Mouse (Mus musculus) neural tube, embryonic 15.5 days (tissue): Measurements from ENCODE around the gene Masp2. TPM values are rescaled to one million over a fixed set of nuclear protein-coding genes. Genes with fewer than 3 reads are reported as not detected.

Experiments used
- ATAC-seq: fragments of 200-750 bp; cut with Nextera tagmentation; 2 replicates; pipeline ENCODE4 v1.8.0; 2017; ENCODE audit warnings: mild to moderate bottlenecking, moderate TSS enrichment, moderate library complexity; ENCODE audit not compliant: low FRiP score
- H3K27ac ChIP-seq: fragments of 300-500 bp; sonication (generic); replicated peaks from 2 replicates; pipeline ENCODE4 v1.5.1; 2015; ENCODE audit warnings: mild to moderate bottlenecking, inconsistent platforms
- H3K27me3 ChIP-seq: fragments of 300-500 bp; sonication (generic); replicated peaks from 2 replicates; pipeline ENCODE4 v1.6.1; 2015; ENCODE audit warnings: inconsistent platforms
- H3K36me3 ChIP-seq: fragments of 300-500 bp; sonication (generic); 2 replicates; pipeline ENCODE4 v1.6.1; 2015; ENCODE audit warnings: inconsistent platforms
- H3K4me1 ChIP-seq: fragments of 300-500 bp; sonication (generic); 2 replicates; pipeline ENCODE4 v1.6.1; 2015; ENCODE audit warnings: inconsistent platforms
- H3K4me2 ChIP-seq: fragments of 300-500 bp; sonication (generic); 2 replicates; pipeline ENCODE4 v1.6.1; 2015; ENCODE audit warnings: inconsistent platforms, mild to moderate bottlenecking, moderate library complexity
- H3K4me3 ChIP-seq: fragments of 300-500 bp; sonication (generic); replicated peaks from 2 replicates; pipeline ENCODE4 v1.5.1; 2015; ENCODE audit warnings: mild to moderate bottlenecking, inconsistent platforms
- H3K9ac ChIP-seq: fragments of 300-500 bp; sonication (generic); replicated peaks from 2 replicates; pipeline ENCODE4 v1.6.1; 2015; ENCODE audit warnings: mild to moderate bottlenecking, inconsistent platforms
- H3K9me3 ChIP-seq: fragments of 300-500 bp; sonication (generic); replicated peaks from 2 replicates; pipeline ENCODE4 v1.6.1; 2016; ENCODE audit warnings: inconsistent platforms
- WGBS: fragments of 180-500 bp; shearing (Covaris S2); methylation state at CpG from one replicate; pipeline ENCODE4 v1.1.7; 2015; ENCODE audit warnings: mixed read lengths; 5-methylcytosine and 5-hydroxymethylcytosine counted together
- polyA plus RNA-seq: library from polyadenylated mRNA; unstranded; fragments of >200 nt; fragmentation: Nextera tagmentation; extraction: Ambion mirVana; gene quantifications from 2 replicates; pipeline ENCODE4 v1.2.1, GENCODE M21; 2015

Gene Masp2
- polyA plus RNA-seq, 1 experiment from 2014 or later: 1.6 TPM

GRCm38 (mm10) chr4:148643291-148644156 is 41.2 kb downstream of the Masp2 start, which contains the start of gene Gm572:
TSS of gene Gm572 (plus strand) at chr4:148643317.
- H3K9me3 ChIP-seq: no peaks in the 10 kb centered on the region
- H3K4me1 ChIP-seq: peaks cover 7% of the 10 kb centered on the region
- peak within 1 kb of the TSS; percentile 38 for H3K4me2 ChIP-seq
- no peak within 1 kb of the TSS for H3K27ac ChIP-seq
- 69% methylated on average over 15 of the region's 15 CpGs for WGBS
- H3K27me3 ChIP-seq: no peaks in the 10 kb centered on the region
- ATAC-seq: no peak; the same call in 1 of the 2 replicates
- H3K4me3 ChIP-seq: no peak within 1 kb of the TSS
- H3K9ac ChIP-seq: no peak within 1 kb of the TSS
- H3K36me3 ChIP-seq: no peaks in the 10 kb centered on the region

- H3K27me3 ChIP-seq: no peaks in the 10 kb centered on the region
- no peak for ATAC-seq
- H3K27ac ChIP-seq: no peak overlapping the region
- H3K9ac ChIP-seq: no peak overlapping the region
- H3K4me1 ChIP-seq: peaks cover 7% of the 10 kb centered on the region
- peak overlapping the region; percentile 38 for H3K4me2 ChIP-seq
- WGBS: 5% methylated on average over 9 of the region's 9 CpGs
- H3K9me3 ChIP-seq: no peaks in the 10 kb centered on the region
- H3K4me3 ChIP-seq: no peak overlapping the region
- no peaks in the 10 kb centered on the region for H3K36me3 ChIP-seq
Observed at GRCm38 (mm10) chr4:148644157-148644511, 41.8 kb downstream of the Masp2 start.

GRCm38 (mm10) chr4:148644926-148645325 is 42.6 kb downstream of the Masp2 start:
- Histone ChIP-seq H3K27me3 (no peaks in the 10 kb centered on the region), H3K4me3 (no peak overlapping the region), H3K4me2 (no peak overlapping the region), H3K36me3 (no peaks in the 10 kb centered on the region), H3K9me3 (no peaks in the 10 kb centered on the region), H3K9ac (no peak overlapping the region), H3K27ac (no peak overlapping the region), H3K4me1 (peaks cover 7% of the 10 kb centered on the region)
- 88% methylated on average over 6 of the region's 6 CpGs for WGBS
- no peak for ATAC-seq

GRCm38 (mm10) chr4:148646616-148647015 is 44.3 kb downstream of the Masp2 start:
- no peak overlapping the region for H3K27ac ChIP-seq
- H3K36me3 ChIP-seq: no peaks in the 10 kb centered on the region
- no peak for ATAC-seq
- H3K9ac ChIP-seq: no peak overlapping the region
- no peak overlapping the region for H3K4me3 ChIP-seq
- H3K9me3 ChIP-seq: no peaks in the 10 kb centered on the region
- H3K4me1 ChIP-seq: peaks cover 12% of the 10 kb centered on the region
- WGBS: 64% methylated on average over 11 of the region's 11 CpGs
- no peaks in the 10 kb centered on the region for H3K27me3 ChIP-seq
- no peak overlapping the region for H3K4me2 ChIP-seq

- H3K4me2 ChIP-seq: no peak overlapping the region
- H3K9me3 ChIP-seq: no peaks in the 10 kb centered on the region
- H3K27me3 ChIP-seq: no peaks in the 10 kb centered on the region
- no peaks in the 10 kb centered on the region for H3K36me3 ChIP-seq
- H3K27ac ChIP-seq: no peak overlapping the region
- no peak for ATAC-seq
- WGBS: 61% methylated on average over 3 of the region's 3 CpGs
- H3K9ac ChIP-seq: no peak overlapping the region
- no peak overlapping the region for H3K4me3 ChIP-seq
- H3K4me1 ChIP-seq: peaks cover 5% of the 10 kb centered on the region; the same call in 1 of the 2 replicates
Observed at GRCm38 (mm10) chr4:148649309-148649708, 47.0 kb downstream of the Masp2 start.

- no peaks in the 10 kb centered on the region for H3K36me3 ChIP-seq
- 0 out of 2 replicates have a peak, but pooled peaks cover 5% of the 10 kb centered on the region for H3K4me1 ChIP-seq
- no peaks in the 10 kb centered on the region; the same call in 1 of the 2 replicates for H3K27me3 ChIP-seq
- no peak overlapping the region for H3K4me2 ChIP-seq
- ATAC-seq: no peak
- H3K4me3 ChIP-seq: no peak overlapping the region
- no peak overlapping the region for H3K9ac ChIP-seq
- H3K9me3 ChIP-seq: no peaks in the 10 kb centered on the region
- 25% methylated on average over 9 of the region's 9 CpGs for WGBS
- H3K27ac ChIP-seq: no peak overlapping the region
Observed at GRCm38 (mm10) chr4:148651045-148651444, 48.7 kb downstream of the Masp2 start.

- Histone ChIP-seq H3K9me3 (no peaks in the 10 kb centered on the region), H3K27me3 (no peaks in the 10 kb centered on the region; the same call in 1 of the 2 replicates), H3K4me2 (no peak overlapping the region), H3K27ac (no peak overlapping the region), H3K36me3 (no peaks in the 10 kb centered on the region), H3K4me1 (peaks cover 16% of the 10 kb centered on the region), H3K4me3 (no peak overlapping the region), H3K9ac (no peak overlapping the region)
- WGBS: 90% methylated on average over 18 of the region's 18 CpGs
- ATAC-seq: no peak
Observed at GRCm38 (mm10) chr4:148654701-148655398, 52.5 kb downstream of the Masp2 start.

GRCm38 (mm10) chr4:148656691-148657258 is 54.4 kb downstream of the Masp2 start:
- Histone ChIP-seq H3K27ac (no peak overlapping the region), H3K4me3 (no peak overlapping the region), H3K9ac (no peak overlapping the region), H3K9me3 (no peaks in the 10 kb centered on the region), H3K27me3 (no peaks in the 10 kb centered on the region; the same call in 1 of the 2 replicates), H3K4me2 (no peak overlapping the region), H3K4me1 (peaks cover 13% of the 10 kb centered on the region), H3K36me3 (no peaks in the 10 kb centered on the region)
- no peak for ATAC-seq
- 24% methylated on average over 15 of the region's 15 CpGs for WGBS

GRCm38 (mm10) chr4:148657776-148658175 is 55.4 kb downstream of the Masp2 start:
- no peak overlapping the region for H3K4me3 ChIP-seq
- no peak overlapping the region for H3K27ac ChIP-seq
- WGBS: 89% methylated on average over 13 of the region's 13 CpGs
- no peaks in the 10 kb centered on the region; the same call in 1 of the 2 replicates for H3K27me3 ChIP-seq
- H3K4me1 ChIP-seq: peaks cover 23% of the 10 kb centered on the region
- no peak overlapping the region for H3K4me2 ChIP-seq
- H3K9ac ChIP-seq: no peak overlapping the region
- no peaks in the 10 kb centered on the region for H3K36me3 ChIP-seq
- no peak for ATAC-seq
- H3K9me3 ChIP-seq: no peaks in the 10 kb centered on the region

GRCm38 (mm10) chr4:148660174-148660573 is 57.8 kb downstream of the Masp2 start:
- Histone ChIP-seq H3K4me1 (peaks cover 36% of the 10 kb centered on the region), H3K4me3 (no peak overlapping the region), H3K36me3 (no peaks in the 10 kb centered on the region), H3K9ac (no peak overlapping the region), H3K27me3 (no peaks in the 10 kb centered on the region; the same call in none of the 2 replicates), H3K4me2 (no peak overlapping the region), H3K9me3 (no peaks in the 10 kb centered on the region), H3K27ac (no peak overlapping the region)
- ATAC-seq: no peak
- WGBS: 46% methylated on average over 3 of the region's 3 CpGs

- H3K36me3 ChIP-seq: no peaks in the 10 kb centered on the region
- H3K9ac ChIP-seq: no peak overlapping the region
- 16% methylated on average over 21 of the region's 21 CpGs for WGBS
- H3K4me2 ChIP-seq: peak overlapping the region; percentile 43
- no peak overlapping the region; the same call in 1 of the 2 replicates for H3K4me3 ChIP-seq
- ATAC-seq: peak; percentile 73
- no peaks in the 10 kb centered on the region for H3K9me3 ChIP-seq
- H3K27me3 ChIP-seq: no peaks in the 10 kb centered on the region; the same call in 1 of the 2 replicates
- peaks cover 28% of the 10 kb centered on the region for H3K4me1 ChIP-seq
- H3K27ac ChIP-seq: peak overlapping the region; percentile 37
Observed at GRCm38 (mm10) chr4:148662168-148662965, 60.0 kb downstream of the Masp2 start.
